Mouse (Mus musculus): ENCODE results near the gene Gm26920. TPM values are rescaled to one million over a fixed set of nuclear protein-coding genes. Genes with fewer than 3 reads are reported as not detected.
"Not testable (repeated sequence)": the region's sequence is repeated elsewhere in the genome, so short reads cannot be mapped to it uniquely, and the experiment has no call there.

Gm26920 gene
- under 1 TPM in 1 of 2 experiments, not detected in 1; 0.73 TPM for total RNA-seq (2021)

DNA sequence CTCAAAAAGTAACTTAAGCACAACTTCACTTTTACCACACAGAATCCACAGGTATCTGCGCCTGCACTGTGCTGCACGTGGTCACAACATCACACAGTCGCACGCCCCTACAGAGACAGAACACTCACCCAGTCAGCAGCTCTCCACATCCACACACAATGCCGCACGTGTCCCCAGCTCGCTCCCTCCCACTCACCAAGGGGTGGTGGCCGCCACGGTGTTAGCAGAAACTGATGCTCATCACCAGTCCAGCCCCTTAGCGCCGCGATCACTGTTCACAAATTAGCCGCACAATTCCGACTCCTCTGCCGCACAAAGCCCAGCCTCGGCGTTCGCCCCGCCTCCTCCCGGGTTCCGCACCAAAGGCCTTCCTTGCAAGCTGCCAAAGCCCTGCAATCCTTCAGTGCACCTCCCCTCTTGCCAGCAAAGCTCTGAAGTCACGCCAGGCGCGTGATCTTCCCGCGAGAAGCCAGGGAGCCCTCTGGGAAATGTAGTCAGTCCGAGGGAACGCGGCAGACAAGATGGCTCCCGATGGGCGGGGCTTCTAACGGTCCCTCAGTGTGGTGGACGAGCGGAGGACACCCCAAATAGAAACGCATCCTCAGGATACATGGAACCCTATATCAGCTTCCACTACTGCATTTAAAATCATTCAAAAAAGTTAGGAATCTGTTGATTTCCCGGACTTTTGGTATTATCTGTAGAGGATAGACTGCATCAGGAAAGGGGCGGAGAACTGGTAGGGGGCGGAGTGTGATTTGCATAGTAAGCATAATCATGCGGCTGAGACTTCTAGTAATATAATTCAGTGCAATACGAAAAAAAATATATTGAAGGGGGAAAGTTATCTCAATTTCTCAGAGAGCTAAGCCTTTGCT, at the start of gene Gm26920, which contains the start of gene Zfp566:
Gene Gm26920 (minus strand): TSS at position 319 of the 878 bp plus-strand sequence.
Gene Zfp566 (minus strand): TSS at position 436 of the 878 bp plus-strand sequence.
- DNase-seq (ENCODE audit: extremely low spot score in 1 of 2, low spot score in 2 of 2), result peak; percentile 95 to 96
- intact Hi-C loops (cut with DNase I), result no loop called here

DNA sequence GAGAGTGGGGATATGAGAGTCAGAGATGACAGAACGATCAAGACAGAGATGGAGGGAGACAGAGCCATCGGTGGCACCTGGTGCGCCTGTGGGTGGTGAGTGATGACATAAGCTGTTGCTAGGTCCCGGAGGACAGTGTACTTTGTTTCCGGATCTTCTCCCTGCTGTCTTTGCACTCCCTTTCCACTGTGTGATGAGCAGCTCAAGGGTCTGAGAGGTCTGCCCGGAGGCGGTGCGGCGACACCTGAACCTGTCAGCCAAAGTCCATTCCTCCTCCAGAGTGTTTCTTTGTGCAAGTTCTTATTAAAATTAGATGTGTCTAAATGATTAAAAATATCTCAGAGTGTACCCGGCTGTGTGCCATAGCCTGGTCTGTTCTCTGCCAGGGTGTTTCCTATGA, 46.6 kb upstream of the Gm26920 start:
- no peak for DNase-seq (ENCODE audit: extremely low spot score in 1 of 2, low spot score in 2 of 2)
- intact Hi-C loops (cut with DNase I), result no loop called here

DNA sequence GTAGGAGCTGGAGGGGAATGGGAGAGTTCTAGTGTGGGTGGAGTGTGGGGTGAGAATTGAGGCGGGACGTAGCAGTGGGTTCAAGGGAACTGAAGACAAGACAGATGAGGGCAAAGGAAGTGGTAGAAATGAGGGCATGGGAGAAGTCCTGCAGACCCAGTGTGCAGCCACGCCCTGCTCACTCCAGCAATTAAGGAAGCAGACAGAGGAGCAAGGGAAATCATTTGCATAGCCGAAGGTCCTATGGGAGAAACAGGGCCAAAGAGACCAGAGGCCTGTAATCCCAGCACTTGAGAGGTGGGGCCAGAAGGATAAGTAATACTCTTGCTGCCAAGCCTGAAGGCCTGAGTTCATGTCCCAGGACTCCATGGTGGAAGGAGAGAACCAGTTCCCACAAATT, 42.2 kb upstream of the Gm26920 start:
- DNase-seq (ENCODE audit: extremely low spot score in 1 of 2, low spot score in 2 of 2), result no peak
- intact Hi-C loops (cut with DNase I), result no loop called here

DNA sequence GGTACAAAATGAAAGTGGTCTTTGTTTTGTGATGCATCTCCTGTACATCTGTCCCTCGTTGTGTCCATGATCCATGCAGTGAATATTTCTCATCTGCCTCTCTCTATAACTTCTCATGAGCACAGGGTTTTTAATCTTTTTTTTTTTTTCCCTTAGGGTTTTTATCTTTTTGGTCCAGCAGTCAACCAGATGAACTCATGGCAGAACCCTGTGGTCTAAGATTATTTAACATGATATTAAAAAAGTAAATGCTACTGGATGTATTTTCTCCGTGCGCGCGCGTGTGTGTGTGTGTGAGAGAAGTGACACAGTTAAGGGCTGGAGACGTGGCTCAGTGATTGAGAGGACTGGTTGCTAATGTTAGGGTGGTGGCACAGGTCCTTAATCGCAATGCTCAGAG, 39.7 kb upstream of the Gm26920 start:
- no peak for DNase-seq (ENCODE audit: extremely low spot score in 1 of 2, low spot score in 2 of 2)
- intact Hi-C loops (cut with DNase I), result no loop called here

DNA sequence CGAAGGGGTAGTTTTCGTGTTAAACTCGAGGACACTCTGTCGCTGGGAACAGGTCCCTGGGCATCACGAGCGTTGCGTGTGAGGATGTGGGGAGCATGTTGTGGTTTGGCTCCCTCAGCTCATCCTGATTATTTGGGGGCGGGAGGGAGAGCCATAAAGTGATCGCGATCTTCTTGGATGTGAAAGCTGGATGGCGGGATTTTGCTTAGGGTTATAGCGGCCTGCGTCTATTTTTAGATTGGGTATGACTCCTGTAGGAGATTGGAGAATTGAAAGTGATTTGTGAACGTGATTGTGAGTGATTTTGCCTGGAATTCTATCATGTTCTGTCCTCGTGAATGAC, 31.9 kb upstream of the Gm26920 start:
- intact Hi-C loops (cut with DNase I), result no loop called here
- DNase-seq (ENCODE audit: extremely low spot score in 1 of 2, low spot score in 2 of 2), result no peak

DNA sequence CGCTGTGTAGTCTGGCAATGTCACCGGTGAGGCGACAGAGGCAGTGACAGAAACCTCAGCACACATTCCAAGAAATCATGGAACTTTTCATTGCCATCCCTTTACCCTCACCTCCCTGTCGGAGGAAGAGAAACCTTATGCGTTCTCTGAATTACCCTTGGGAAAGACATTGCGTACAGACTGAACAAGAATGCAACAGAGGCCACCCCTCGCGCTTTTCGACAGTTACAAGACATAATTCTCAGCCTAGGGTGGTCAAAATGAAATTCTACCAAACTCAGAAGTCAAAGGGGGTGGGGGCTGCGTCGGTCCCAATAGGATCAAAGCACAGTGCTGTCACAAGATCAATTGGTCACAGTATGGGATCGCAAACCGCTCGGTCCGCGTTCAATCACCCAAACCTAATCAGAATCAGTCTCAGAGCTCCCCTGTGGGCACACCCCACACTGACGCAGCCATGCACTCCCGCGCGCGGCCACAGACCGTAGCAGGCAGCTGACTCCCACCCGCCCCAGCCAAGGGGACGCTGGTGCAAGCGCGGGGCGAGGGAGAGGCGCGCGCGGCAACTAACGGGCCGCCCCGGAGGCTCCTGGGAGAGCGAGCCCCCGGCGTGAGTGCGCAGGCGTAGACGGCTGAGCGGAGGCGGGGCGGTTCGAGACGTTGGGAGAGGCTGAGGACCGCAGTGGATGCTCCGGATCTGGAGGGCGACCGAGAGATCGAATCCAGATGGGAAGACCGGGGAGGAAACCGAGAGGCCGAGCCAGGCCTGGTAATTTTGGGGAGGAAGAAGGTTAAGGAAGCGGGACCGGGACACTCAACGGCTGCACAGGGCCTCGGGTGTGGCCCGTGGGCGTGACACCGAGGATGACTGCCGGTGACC, 31.3 kb upstream of the Gm26920 start, which contains the start of gene Zfp382:
Gene Zfp382 (plus strand): TSS at position 635 of the 880 bp plus-strand sequence.
- DNase-seq (ENCODE audit: extremely low spot score in 1 of 2, low spot score in 2 of 2), result peak; percentile 82 to 95
- intact Hi-C loops (cut with DNase I), result no loop called here

DNA sequence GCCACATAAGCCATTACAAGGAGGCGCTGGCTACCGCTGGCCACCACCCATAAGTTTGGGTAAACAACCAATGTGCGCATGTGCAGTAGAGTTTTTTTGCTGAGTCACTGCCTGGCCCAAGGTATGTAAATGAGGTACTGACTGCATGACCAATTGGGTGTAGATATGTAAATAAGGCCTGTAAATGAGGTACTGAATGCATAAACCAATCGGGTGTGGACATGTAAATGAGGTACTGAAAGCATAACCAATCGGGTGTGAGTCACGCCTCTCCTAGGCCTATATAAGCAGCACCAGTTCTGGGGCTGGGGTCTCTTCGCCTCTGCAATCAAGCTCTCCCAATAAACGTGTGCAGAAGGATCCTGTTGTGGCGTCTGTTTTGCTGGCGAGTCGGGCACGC, 27.7 kb upstream of the Gm26920 start:
- intact Hi-C loops (cut with DNase I), result not testable (repeated sequence)

DNA sequence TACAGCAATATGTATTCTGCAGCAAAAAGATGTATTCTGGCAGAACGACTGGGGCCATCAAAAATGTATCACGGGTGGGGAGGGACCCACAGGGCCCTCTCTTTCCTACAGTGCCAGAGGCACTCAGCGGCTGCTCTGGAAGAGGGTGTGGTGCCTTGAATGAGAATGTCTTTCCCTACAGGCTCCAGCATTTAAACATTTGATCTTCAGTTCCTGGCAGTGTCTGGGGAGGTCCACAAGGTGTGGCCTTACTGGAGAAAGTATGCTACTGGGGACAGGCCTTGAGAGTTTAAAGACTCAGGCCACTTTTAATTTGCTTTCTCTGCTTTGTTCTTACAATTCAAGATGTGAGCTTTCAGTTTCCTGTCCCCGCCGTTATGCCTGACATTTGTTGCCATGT, 25.9 kb upstream of the Gm26920 start:
- intact Hi-C loops (cut with DNase I), result no loop called here
- DNase-seq (ENCODE audit: extremely low spot score in 1 of 2, low spot score in 2 of 2), result no peak

More for the DNA sequence above, 27.7 kb upstream of the Gm26920 start:
- DNase-seq (ENCODE audit: extremely low spot score in 1 of 2, low spot score in 2 of 2), result not testable (repeated sequence)

DNA sequence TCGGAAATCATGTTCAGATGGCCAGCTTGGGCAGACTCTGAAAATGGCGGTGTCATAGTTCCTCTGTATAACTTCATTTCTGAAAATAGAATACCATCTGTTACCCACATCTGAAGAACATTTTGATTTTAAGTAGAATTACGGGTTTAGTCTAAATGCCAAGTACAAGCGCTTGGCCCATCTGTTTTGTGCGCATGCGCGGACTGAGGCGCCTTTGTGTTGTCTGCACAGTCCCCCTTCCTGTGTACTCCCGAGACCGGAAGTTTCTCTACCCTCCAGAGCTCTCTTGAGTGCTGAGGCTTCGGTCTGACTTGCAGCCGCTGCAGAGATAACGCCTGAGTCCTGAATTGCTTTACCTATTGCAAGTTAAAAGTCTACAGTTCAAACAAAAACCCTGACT, 9.1 kb upstream of the Gm26920 start:
- DNase-seq (ENCODE audit: extremely low spot score in 1 of 2, low spot score in 2 of 2), result peak; percentile 79 to 84
- intact Hi-C loops (cut with DNase I), result no loop called here

DNA sequence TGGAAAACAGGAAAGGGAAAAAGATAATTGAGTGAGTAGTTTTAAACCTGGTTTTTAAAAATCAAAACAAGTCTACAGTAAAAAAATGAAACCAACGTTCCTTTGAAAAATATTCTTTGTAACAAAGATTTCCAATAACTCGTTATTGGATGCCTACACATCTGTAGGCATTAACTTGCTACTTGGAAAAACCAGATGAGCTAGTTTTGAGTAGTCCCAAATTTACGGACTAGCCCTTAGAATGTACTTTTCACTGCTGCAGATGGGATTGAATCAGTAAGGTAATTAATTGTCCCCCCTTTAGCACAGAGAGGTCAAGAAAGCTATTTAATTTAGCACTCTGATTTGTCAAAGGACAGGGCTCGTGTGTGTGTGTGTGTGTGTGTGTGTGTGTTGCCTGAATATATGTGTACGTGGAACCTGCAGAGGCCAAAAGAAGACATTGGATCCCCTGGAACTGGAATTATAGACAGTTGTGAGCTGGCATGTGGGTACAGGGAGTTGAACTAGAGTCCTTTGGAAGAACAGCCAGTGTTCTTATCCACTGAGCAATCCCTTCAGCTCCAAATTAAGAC, 5.4 kb upstream of the Gm26920 start:
- intact Hi-C loops (cut with DNase I), result no loop called here
- DNase-seq (ENCODE audit: extremely low spot score in 1 of 2, low spot score in 2 of 2), result no peak

DNA sequence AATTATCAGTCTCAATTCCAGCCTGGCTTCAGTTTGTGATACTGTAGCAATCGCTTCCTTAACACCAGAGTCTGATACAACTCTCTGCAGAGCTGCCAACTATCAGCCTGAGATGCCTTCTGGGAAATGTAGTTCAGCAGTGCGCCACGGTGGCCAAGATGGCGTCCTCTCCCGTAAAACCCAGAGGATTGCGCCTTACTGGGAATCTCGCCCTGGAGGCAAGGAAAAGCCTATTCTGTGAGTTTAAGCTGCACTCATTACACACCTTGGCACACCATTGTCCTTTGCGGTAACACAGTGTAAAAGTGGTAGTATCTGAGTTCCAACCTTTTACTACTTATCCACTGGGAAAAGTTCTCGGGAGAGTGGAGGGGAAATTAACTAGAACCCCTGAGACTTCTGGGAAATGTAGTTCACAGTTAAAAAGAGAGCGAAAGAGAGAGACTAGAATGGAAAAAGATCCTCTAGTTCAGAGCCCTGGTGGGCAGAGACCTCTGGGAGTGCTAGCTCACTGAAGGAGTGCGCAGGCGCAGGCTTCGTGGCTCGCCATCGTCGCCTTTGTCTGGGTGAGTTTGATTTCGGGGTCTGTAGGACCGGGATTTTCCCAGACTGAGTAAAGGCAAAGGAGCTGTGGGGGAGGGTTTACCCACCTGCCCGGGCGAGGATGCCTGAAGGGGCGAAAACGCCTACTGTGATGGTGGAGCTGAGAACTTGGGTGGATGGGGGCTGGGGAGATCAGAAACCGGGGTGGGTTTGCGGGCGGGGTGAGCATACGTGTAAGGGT, 4.6 kb upstream of the Gm26920 start, which contains the start of gene Zfp260:
Gene Zfp260 (plus strand): TSS at position 132 of the 784 bp plus-strand sequence.
- peak; percentile 91 to 93 for DNase-seq (ENCODE audit: extremely low spot score in 1 of 2, low spot score in 2 of 2)
- intact Hi-C loops (cut with DNase I), result no loop called here

DNA sequence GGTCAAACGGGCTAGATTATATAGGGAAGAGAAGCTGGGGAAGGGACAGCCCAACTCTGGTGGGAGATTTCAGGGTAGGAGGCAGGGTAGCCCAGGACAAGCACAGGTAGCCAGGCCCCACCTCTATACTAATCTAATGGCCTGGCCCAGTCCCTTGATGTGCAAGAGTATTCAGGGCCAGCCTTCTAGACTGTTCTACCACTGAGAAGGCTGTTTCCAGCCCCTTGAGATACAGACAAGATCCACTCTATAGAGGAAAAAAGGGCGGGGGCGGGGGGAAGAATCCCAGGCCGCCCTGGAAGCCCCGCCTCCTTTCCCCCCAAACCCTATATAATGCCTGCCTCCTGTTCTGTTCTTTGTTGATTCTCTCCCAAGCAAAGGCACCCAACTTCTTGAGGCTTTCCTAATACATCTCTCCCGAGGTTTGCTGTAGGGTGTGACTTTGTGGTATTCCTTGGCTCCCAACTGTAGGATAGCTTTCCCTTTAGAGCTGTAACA, 3.8 kb upstream of the Gm26920 start:
- intact Hi-C loops (cut with DNase I), result no loop called here
- no peak for DNase-seq (ENCODE audit: extremely low spot score in 1 of 2, low spot score in 2 of 2)

DNA sequence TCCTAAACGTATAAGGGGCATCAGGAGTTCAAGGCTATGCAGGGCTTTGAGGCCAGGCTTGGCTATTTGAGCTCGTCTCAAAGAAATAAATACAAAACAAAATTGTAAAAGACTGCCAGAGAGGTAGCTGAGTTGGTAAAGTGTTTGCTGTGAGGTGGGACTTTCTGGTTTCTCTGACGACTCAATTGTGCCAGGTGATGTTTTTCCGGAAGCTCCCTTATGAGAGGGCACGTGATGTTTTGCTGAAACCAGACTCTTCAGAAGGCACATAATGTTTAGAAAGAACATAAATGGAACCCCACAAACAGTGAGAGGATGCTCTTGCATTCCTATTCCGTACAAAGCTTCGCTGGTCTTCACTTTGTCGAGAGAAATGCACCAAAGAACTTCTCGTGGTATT, 2.5 kb upstream of the Gm26920 start:
- no peak for DNase-seq (ENCODE audit: extremely low spot score in 1 of 2, low spot score in 2 of 2)
- intact Hi-C loops (cut with DNase I), result no loop called here

DNA sequence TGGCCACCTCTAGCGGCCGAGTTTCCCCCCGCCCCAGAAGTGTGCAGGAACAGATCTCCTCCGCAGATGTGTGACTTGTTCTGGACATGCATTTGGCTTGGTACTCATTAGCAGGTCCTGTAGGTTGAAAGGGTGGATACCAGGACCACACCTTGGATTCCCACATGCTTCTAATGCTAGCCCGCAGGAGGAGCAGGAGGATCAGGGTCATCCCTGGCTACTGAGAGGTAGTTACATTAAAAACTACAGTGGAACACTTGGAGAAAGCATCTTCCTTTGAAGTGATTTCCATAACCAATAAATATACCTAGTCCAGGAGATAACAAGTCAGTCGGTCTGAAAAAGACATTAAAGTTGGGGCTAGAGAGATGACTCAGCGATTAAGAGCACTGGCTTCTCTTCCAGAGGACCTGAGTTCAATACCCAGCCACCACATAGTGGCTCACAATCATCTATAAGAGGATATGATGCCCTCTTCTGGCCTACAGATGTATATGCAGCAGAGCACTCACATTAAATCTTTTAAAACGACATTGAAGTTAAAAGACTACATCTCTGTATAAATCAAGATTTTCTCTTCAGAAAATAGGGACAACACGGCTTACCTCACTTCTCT, 868 bp upstream of the Gm26920 start:
- intact Hi-C loops (cut with DNase I), result no loop called here

DNA sequence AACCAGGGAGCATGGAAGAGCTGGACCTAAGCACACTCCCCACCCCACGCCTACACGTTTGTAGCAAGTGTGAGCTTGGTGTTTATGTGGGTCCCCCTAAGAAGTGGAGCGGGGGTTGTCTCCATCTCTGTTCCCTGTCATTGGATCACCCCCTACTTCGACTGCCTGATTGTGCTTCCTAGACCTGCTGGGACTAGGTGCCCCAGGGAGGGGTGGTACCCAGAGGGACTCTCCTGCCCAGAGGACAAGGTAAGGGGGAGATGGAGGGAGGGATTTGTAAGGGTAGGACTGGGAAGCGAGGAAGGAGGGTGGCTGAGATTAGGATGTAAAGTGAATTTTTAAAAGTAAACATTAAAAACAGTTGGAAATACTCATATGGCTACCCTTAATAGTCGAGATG, 805 bp downstream of the Gm26920 start:
- DNase-seq (ENCODE audit: extremely low spot score in 1 of 2, low spot score in 2 of 2), result no peak
- intact Hi-C loops (cut with DNase I), result no loop called here

More for the DNA sequence above, 868 bp upstream of the Gm26920 start:
- no peak for DNase-seq (ENCODE audit: extremely low spot score in 1 of 2, low spot score in 2 of 2)

DNA sequence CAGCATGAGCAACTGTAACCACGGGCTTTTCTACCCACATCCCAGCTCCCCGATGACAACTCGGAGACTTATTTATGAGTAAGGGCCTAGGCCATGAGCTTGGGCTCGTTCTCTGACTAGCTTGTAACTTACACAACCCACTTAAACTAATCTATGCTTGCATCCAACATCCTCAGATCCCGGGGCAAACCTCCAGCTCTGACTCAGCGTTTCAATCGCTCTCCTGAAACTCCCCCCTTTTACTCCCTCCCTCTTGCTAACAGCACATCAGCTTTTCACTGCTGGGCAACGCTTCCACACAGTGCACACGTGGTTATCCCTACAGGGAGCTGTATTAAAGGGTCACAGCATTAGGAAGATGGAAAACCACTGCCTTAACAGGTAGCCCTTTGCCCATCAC, 3.7 kb downstream of the Gm26920 start:
- DNase-seq (ENCODE audit: extremely low spot score in 1 of 2, low spot score in 2 of 2), result no peak
- intact Hi-C loops (cut with DNase I), result no loop called here

DNA sequence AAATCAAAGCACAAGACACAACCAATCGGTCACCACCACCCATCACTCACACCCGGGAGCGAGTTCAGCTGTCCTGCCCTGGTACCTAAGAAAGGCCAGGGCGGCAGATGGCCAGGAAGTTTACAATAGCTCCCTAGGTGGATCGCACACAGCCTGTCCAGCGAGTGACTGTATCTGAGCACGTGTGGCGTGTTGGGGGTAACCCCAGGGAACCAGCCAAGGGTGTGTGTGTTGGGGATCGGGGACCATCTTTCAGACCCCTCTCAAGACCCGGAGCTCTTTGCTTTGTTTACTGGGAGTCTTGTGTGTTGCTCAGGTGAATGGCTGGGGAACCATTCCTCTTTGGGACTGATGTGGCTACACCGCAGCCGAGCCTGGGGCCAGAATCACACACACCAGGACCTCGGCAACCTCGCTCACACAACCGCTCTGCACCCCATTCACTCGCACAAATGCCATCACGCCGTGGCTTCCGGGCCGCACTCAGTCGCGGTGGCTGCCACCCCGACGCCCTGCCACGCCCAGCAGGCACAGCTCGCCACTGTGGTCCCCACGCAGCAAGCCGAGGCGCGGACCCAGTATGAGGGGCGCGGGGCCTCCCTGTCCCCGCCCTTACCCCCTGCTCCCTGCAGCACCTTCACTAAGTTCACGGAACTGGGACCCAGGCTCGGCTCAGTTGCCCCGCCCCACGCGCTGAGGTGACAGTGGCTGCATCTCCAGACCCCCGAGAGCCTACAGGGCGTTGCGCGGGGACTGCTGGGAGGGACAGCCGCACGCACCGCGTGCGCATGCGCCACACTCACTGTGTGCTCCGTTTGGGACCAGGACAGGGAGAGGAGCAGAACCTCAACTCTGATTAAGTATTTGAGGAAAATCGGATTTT, 17.8 kb downstream of the Gm26920 start, which contains the start of gene Zfp82:
Gene Zfp82 (minus strand): TSS at position 755 of the 883 bp plus-strand sequence.
- intact Hi-C loops (cut with DNase I), result loop anchor here (5.0 kb wide), 1 partner anchor 60 kb away; no protein-coding TSS in a partner anchor
- peak; percentile 72 to 87 for DNase-seq (ENCODE audit: extremely low spot score in 1 of 2, low spot score in 2 of 2)

Data from left cerebral cortex, postnatal 10 days (tissue).